ENCODE assay signal across 8 mouse cellular contexts in the genomic region with DNA sequence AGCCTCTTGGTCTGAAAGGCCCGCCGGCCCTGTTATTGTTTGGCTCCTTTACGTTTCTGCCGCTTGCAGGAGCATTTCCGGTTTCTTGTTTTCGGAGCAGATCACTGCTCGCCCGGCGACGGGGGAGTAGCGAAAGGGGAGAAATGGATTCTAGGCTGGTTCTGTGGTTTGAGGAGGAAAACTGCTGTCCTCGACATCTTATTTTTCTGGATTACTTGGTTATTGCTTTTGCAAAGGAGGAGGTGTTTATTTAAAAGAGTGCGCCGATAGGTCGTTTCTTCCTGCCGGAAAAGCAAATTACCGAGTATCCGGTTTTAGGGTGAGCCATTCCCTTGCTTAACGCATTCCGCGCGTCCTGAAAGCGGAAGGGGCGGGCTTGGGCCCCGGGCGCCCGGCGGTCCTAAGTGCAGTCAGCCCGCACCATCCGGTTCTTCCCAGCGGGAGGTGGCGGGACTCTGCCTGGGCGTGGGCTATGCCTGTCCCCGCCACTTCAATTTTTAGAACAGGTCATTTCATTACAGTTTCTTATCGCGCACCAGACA. TPM values are rescaled to one million over a fixed set of nuclear protein-coding genes. Genes with fewer than 3 reads are reported as not detected.
DNase-seq lines count a peak whose midpoint lies in the region; ATAC-seq and TF ChIP-seq lines count a peak whose summit lies in the region.

No protein-coding gene starts in this region.

- H3K4me2 ChIP-seq in forebrain, postnatal 0 days (ENCODE audit: low read depth): peak overlapping the region; percentile 78
- H3K4me2 ChIP-seq in lung, postnatal 0 days (replicated peaks; ENCODE audit: low read depth, low read length): peak overlapping the region; percentile 92

- no peak for TF ChIP-seq CTCF in cerebellum, adult 2 months (IDR thresholded peaks at IDR 0.05; ENCODE audit: borderline replicate concordance, insufficient read depth, low read depth, low read length)
- TF ChIP-seq CTCF in forebrain, postnatal 0 days (IDR thresholded peaks at IDR 0.05; ENCODE audit: low read depth): no peak
- no peak for TF ChIP-seq CTCF in lung, postnatal 0 days (IDR thresholded peaks at IDR 0.05)

- no peaks in the 10 kb centered on the region for H3K27me3 ChIP-seq in cerebellum, adult 2 months (ENCODE audit: control insufficient read depth, insufficient read depth, low read length)
- no peaks in the 10 kb centered on the region for H3K27me3 ChIP-seq in forebrain, postnatal 0 days (ENCODE audit: insufficient read depth, low read length)
- H3K27me3 ChIP-seq in lung, postnatal 0 days (replicated peaks; ENCODE audit: insufficient read depth, low read length): no peaks in the 10 kb centered on the region

- no peaks in the 10 kb centered on the region for H3K9me3 ChIP-seq in forebrain, postnatal 0 days (ENCODE audit: low read length)
- no peaks in the 10 kb centered on the region for H3K9me3 ChIP-seq in lung, postnatal 0 days (ENCODE audit: low read length)

- TF ChIP-seq POLR2A in cerebellum, adult 2 months (IDR thresholded peaks at IDR 0.05; ENCODE audit: borderline replicate concordance, insufficient read depth, low read length): peak; percentile 34; the same call in 1 of the 2 replicates

- peaks cover 5% of the 10 kb centered on the region for H3K4me1 ChIP-seq in cerebellum, adult 2 months (ENCODE audit: control insufficient read depth, insufficient read depth, low read length)
- H3K4me1 ChIP-seq in forebrain, postnatal 0 days (ENCODE audit: insufficient read depth): peaks cover 4% of the 10 kb centered on the region; the same call in 1 of the 2 replicates
- H3K4me1 ChIP-seq in lung, postnatal 0 days (ENCODE audit: insufficient read depth, low read depth, low read length): peaks cover 5% of the 10 kb centered on the region; the same call in 1 of the 2 replicates

- peak overlapping the region; percentile 97 for H3K27ac ChIP-seq in cerebellum, adult 2 months (ENCODE audit: insufficient read depth, low read length)
- H3K27ac ChIP-seq in forebrain, postnatal 0 days (ENCODE audit: low read depth, low read length): peak overlapping the region; percentile 92
- peak overlapping the region; percentile 96 for H3K27ac ChIP-seq in lung, postnatal 0 days (ENCODE audit: low read length)

- peak overlapping the region; percentile 65 for H3K9ac ChIP-seq in forebrain, postnatal 0 days
- H3K9ac ChIP-seq in lung, postnatal 0 days (replicated peaks; ENCODE audit: low read depth): peak overlapping the region; percentile 46

- DNase-seq in MN1 (ENCODE audit: low spot score): peak; percentile 93
- DNase-seq in cerebellum, adult 2 months: peak; percentile 93 to 96
- peak; percentile 95 for DNase-seq in forebrain, postnatal 0 days
- peak; percentile 92 for DNase-seq in heart, postnatal 4 days
- DNase-seq in layer of hippocampus, adult 9-11 months: peak; percentile 90
- peak; percentile 98 for DNase-seq in lung, postnatal 0 days (ENCODE audit: low spot score)
- DNase-seq in ovary, postnatal 14 days (ENCODE audit: low spot score): peak; percentile 77
- peak; percentile 92 for DNase-seq in thymus, postnatal 14 days

- peak overlapping the region; percentile 91 for H3K4me3 ChIP-seq in cerebellum, adult 2 months (replicated peaks; ENCODE audit: insufficient read depth, low read depth, low read length)
- peak overlapping the region; percentile 79 for H3K4me3 ChIP-seq in forebrain, postnatal 0 days (ENCODE audit: low read depth, low read length)
- peak overlapping the region; percentile 51 for H3K4me3 ChIP-seq in lung, postnatal 0 days (ENCODE audit: low read depth, low read length)

- under 1% methylated on average over 36 of the region's 36 CpGs for WGBS in cerebellum, adult 2 months
- WGBS in forebrain, postnatal 0 days: under 1% methylated on average over 36 of the region's 36 CpGs
- WGBS in lung, postnatal 0 days: under 1% methylated on average over 36 of the region's 36 CpGs

- H3K36me3 ChIP-seq in forebrain, postnatal 0 days (ENCODE audit: insufficient read depth): no peaks in the 10 kb centered on the region
- H3K36me3 ChIP-seq in lung, postnatal 0 days (ENCODE audit: insufficient read depth, low read length): no peaks in the 10 kb centered on the region

- TF ChIP-seq EP300 in lung, postnatal 0 days (IDR thresholded peaks at IDR 0.05): peak; percentile 85

- ATAC-seq in forebrain, postnatal 0 days: peak; percentile 85
- ATAC-seq in lung, postnatal 0 days: peak; percentile 84

RNA-seq across cellular contexts. Expression of gene Trp53, which starts 1.1 kb away (rescaled TPM):
- polyA plus RNA-seq in cerebellum, adult 2 months (2012; rRNA removed): 34.7 and 35.6 TPM in 2 replicates
- 40.1 and 43.1 TPM in 2 replicates for total RNA-seq in forebrain, postnatal 0 days (2014; rRNA removed)
- 52.4 and 59.8 TPM in 2 replicates for polyA plus RNA-seq in forebrain, postnatal 0 days (2015; fragmentation: Nextera tagmentation; extraction: Ambion mirVana)
- 10 to 100 TPM; 41.6 to 46.1 TPM for total RNA-seq in heart, postnatal 4 days (2021)
- 39.8 and 50.6 TPM in 2 replicates for polyA plus RNA-seq in lung, postnatal 0 days (2015; fragmentation: Nextera tagmentation; extraction: Ambion mirVana)

RNA-seq across cellular contexts. Expression of gene Wrap53, which starts 1.2 kb away (rescaled TPM):
- polyA plus RNA-seq in cerebellum, adult 2 months (2012; rRNA removed): 18.6 and 18.8 TPM in 2 replicates
- total RNA-seq in forebrain, postnatal 0 days (2014; rRNA removed): 10.5 and 13.1 TPM in 2 replicates
- 14.6 and 17.3 TPM in 2 replicates for polyA plus RNA-seq in forebrain, postnatal 0 days (2015; fragmentation: Nextera tagmentation; extraction: Ambion mirVana)
- 1 to 10 TPM; 5.8 to 7.0 TPM for total RNA-seq in heart, postnatal 4 days (2021)
- polyA plus RNA-seq in lung, postnatal 0 days (2015; fragmentation: Nextera tagmentation; extraction: Ambion mirVana): 13.8 and 14.3 TPM in 2 replicates

RNA-seq across cellular contexts. Expression of gene Efnb3, which starts 21.2 kb away (rescaled TPM):
- 84.8 and 104 TPM in 2 replicates for polyA plus RNA-seq in cerebellum, adult 2 months (2012; rRNA removed)
- total RNA-seq in forebrain, postnatal 0 days (2014; rRNA removed): 137 and 184 TPM in 2 replicates
- polyA plus RNA-seq in forebrain, postnatal 0 days (2015; fragmentation: Nextera tagmentation; extraction: Ambion mirVana): 149 and 171 TPM in 2 replicates
- total RNA-seq in heart, postnatal 4 days (2021): 100 to 1,000 TPM in 1 of 2 experiments, 10 to 100 TPM in 1; 98.5 to 117 TPM
- 0.80 and 1.0 TPM in 2 replicates for polyA plus RNA-seq in lung, postnatal 0 days (2015; fragmentation: Nextera tagmentation; extraction: Ambion mirVana)

RNA-seq across cellular contexts. Expression of gene Atp1b2, which starts 24.5 kb away (rescaled TPM):
- polyA plus RNA-seq in cerebellum, adult 2 months (2012; rRNA removed): 890 and 950 TPM in 2 replicates
- 38.9 and 74.0 TPM in 2 replicates for total RNA-seq in forebrain, postnatal 0 days (2014; rRNA removed)
- polyA plus RNA-seq in forebrain, postnatal 0 days (2015; fragmentation: Nextera tagmentation; extraction: Ambion mirVana): 83.2 and 106 TPM in 2 replicates
- total RNA-seq in heart, postnatal 4 days (2021): 10 to 100 TPM; 27.0 to 29.1 TPM
- polyA plus RNA-seq in lung, postnatal 0 days (2015; fragmentation: Nextera tagmentation; extraction: Ambion mirVana): 7.5 and 8.1 TPM in 2 replicates

RNA-seq across cellular contexts. Expression of gene Dnah2, which starts 32.3 kb away (rescaled TPM):
- 0.55 and 0.69 TPM in 2 replicates for polyA plus RNA-seq in cerebellum, adult 2 months (2012; rRNA removed)
- total RNA-seq in forebrain, postnatal 0 days (2014; rRNA removed): 9.5 and 12.3 TPM in 2 replicates
- 1.8 and 3.0 TPM in 2 replicates for polyA plus RNA-seq in forebrain, postnatal 0 days (2015; fragmentation: Nextera tagmentation; extraction: Ambion mirVana)
- total RNA-seq in heart, postnatal 4 days (2021): under 1 TPM; 0.20 to 0.50 TPM
- polyA plus RNA-seq in lung, postnatal 0 days (2015; fragmentation: Nextera tagmentation; extraction: Ambion mirVana): 1.3 and 2.2 TPM in 2 replicates

Comparison
In these comparisons a context has a peak if more than half of its experiments do, and no peak if none do; other contexts are left out.
1. Peak in every context shown above with its lines: DNase-seq, ATAC-seq, H3K4me3 ChIP-seq and H3K27ac ChIP-seq.
2. RNA of gene Efnb3, which starts 21.2 kb away (polyA plus RNA-seq): 149 to 171 TPM in forebrain, postnatal 0 days and 84.8 to 104 TPM in cerebellum, adult 2 months; 0.80 to 1.0 TPM in lung, postnatal 0 days; every median in the first group is over 10 times any median in the second.